Mouse (Mus musculus): ENCODE results near the gene Rxra. TPM values are rescaled to one million over a fixed set of nuclear protein-coding genes. Genes with fewer than 3 reads are reported as not detected.

Gene Rxra
- polyA plus RNA-seq, 1 experiment from 2014 or later, result 3.1 TPM

DNA sequence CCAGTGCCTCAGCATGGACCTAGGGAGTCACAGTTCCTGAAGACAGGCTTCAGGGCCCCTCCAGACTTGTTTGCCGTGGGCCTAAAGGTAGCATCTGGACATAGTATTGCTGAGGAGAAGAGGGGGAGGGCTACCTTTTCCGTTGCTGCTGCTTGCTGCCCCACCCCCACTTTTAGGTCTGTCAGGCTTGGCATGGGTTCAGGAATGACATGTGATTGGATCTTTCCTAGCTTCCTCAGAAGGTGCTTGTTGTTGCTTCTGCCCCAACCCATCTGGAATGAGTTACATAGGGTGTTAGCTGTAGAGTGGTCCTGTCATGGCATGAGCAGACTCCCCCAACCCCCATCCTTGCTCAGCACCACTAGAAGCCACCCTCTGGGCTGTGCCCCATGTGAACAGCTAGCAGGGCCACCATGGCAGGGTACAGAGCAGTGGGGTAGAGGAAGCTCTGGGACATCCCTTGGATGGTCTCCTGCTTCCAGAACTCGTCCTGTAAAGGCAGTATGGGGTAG, 34.7 kb downstream of the Rxra start:
- ATAC-seq (replicated peaks), result no peak
- Histone ChIP-seq H3K4me1 (no peaks in the 10 kb centered on the region), H3K4me2 (no peak overlapping the region), H3K36me3 (replicated peaks) (no peaks in the 10 kb centered on the region), H3K27ac (no peak overlapping the region), H3K9me3 (no peaks in the 10 kb centered on the region), H3K4me3 (no peak overlapping the region), H3K9ac (no peak overlapping the region), H3K27me3 (replicated peaks) (no peaks in the 10 kb centered on the region)
- 61% methylated on average over 3 of the region's 3 CpGs for WGBS

DNA sequence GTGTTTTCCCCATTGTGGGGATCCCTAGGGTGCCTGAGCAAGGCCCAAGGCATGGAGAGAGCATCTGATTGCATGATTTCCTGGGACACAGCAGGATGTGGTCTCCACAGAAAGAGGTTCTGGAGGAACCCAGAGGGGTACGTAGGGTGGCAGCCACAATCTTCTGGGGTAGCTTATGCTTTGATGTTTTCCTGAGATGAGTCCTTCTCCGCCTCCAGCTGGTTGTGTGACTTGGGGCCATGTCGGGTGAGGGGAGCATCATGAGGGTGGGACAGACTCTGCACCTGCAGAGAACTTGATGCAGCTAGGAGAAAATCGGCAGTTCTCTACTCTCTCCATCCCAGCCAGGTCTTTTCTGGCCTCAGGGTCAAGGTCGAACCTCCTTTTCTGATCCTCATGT, 36.4 kb downstream of the Rxra start:
- no peaks in the 10 kb centered on the region for H3K36me3 ChIP-seq (replicated peaks)
- WGBS, result 92% methylated on average over 5 of the region's 5 CpGs
- no peak overlapping the region for H3K4me2 ChIP-seq
- no peak for ATAC-seq (replicated peaks)
- no peaks in the 10 kb centered on the region for H3K27me3 ChIP-seq (replicated peaks)
- no peaks in the 10 kb centered on the region for H3K9me3 ChIP-seq
- peaks cover 4% of the 10 kb centered on the region; the same call in 1 of the 2 replicates for H3K4me1 ChIP-seq
- no peak overlapping the region for H3K4me3 ChIP-seq
- H3K27ac ChIP-seq, result no peak overlapping the region
- H3K9ac ChIP-seq, result no peak overlapping the region

GRCm38 (mm10) chr2:27713378-27713777, 37.1 kb downstream of the Rxra start:
- peaks cover 4% of the 10 kb centered on the region; the same call in 1 of the 2 replicates for H3K4me1 ChIP-seq
- no peak overlapping the region for H3K4me2 ChIP-seq
- H3K4me3 ChIP-seq, result no peak overlapping the region
- H3K27me3 ChIP-seq (replicated peaks), result no peaks in the 10 kb centered on the region
- H3K9ac ChIP-seq, result no peak overlapping the region
- no peaks in the 10 kb centered on the region for H3K9me3 ChIP-seq
- H3K27ac ChIP-seq, result no peak overlapping the region
- no peaks in the 10 kb centered on the region for H3K36me3 ChIP-seq (replicated peaks)
- WGBS, result 100% methylated on average over 3 of the region's 3 CpGs
- ATAC-seq (replicated peaks), result no peak

GRCm38 (mm10) chr2:27714131-27714530, 37.9 kb downstream of the Rxra start:
- Histone ChIP-seq H3K27me3 (replicated peaks) (no peaks in the 10 kb centered on the region), H3K9ac (no peak overlapping the region), H3K36me3 (replicated peaks) (no peaks in the 10 kb centered on the region), H3K4me2 (no peak overlapping the region), H3K4me3 (no peak overlapping the region), H3K9me3 (no peaks in the 10 kb centered on the region), H3K4me1 (peaks cover 4% of the 10 kb centered on the region; the same call in 1 of the 2 replicates), H3K27ac (no peak overlapping the region)
- WGBS, result 91% methylated on average over 5 of the region's 5 CpGs
- ATAC-seq (replicated peaks), result no peak

- H3K9ac ChIP-seq, result no peak overlapping the region
- H3K27ac ChIP-seq, result no peak overlapping the region
- H3K27me3 ChIP-seq (replicated peaks), result no peaks in the 10 kb centered on the region
- WGBS, result 87% methylated on average over 4 of the region's 4 CpGs
- H3K36me3 ChIP-seq (replicated peaks), result no peaks in the 10 kb centered on the region
- no peak overlapping the region for H3K4me3 ChIP-seq
- ATAC-seq (replicated peaks), result no peak
- H3K4me1 ChIP-seq, result peaks cover 4% of the 10 kb centered on the region; the same call in 1 of the 2 replicates
- no peaks in the 10 kb centered on the region for H3K9me3 ChIP-seq
- no peak overlapping the region for H3K4me2 ChIP-seq
Observed at GRCm38 (mm10) chr2:27715221-27715620, 39.0 kb downstream of the Rxra start.

DNA sequence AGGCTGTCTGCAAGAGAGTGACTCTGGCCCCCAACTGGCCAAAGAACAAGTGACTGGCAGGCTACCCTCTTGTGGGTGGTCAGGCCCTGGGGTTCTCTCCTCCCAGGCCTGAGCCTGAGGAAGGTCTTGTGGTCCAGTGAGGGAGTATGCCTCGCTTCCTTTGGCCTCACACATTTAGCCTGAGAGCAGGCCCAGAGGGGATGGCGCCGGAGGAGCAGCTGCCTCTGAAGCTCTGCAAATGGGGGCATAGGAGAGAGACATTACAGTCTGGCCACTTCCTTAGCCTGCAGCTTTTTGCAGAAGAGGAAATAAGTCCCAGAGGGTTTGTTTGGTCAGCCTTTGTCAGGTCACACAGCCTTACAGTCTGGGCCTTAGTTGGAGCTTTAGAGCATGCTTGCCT, 40.1 kb downstream of the Rxra start:
- Histone ChIP-seq H3K4me2 (no peak overlapping the region), H3K27ac (no peak overlapping the region), H3K9me3 (no peaks in the 10 kb centered on the region), H3K27me3 (replicated peaks) (no peaks in the 10 kb centered on the region), H3K36me3 (replicated peaks) (no peaks in the 10 kb centered on the region), H3K4me3 (no peak overlapping the region), H3K4me1 (peaks cover 4% of the 10 kb centered on the region; the same call in 1 of the 2 replicates), H3K9ac (no peak overlapping the region)
- ATAC-seq (replicated peaks), result no peak
- 84% methylated on average over 3 of the region's 3 CpGs for WGBS

DNA sequence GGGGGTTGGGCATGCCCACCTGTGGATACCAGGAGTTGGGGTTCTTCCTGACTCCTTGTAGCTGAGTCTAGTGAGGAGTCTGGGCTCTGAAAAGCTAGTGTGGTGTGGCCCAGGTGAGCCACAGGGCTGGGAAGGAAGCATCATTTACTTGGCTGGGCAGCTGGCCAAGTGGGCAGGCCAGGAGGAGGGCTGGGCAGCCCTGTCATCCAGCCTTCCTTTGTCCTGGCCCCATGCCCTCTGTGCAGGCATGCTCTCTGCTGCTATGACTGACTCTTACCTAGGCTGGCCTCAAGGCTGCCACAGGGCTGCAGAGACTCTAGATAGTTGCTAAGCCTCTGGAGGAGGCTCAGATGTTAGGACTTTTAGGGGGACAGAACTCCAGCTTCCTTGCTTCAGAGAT, 42.0 kb downstream of the Rxra start:
- no peaks in the 10 kb centered on the region for H3K36me3 ChIP-seq (replicated peaks)
- peaks cover 4% of the 10 kb centered on the region; the same call in 1 of the 2 replicates for H3K4me1 ChIP-seq
- no peak overlapping the region for H3K4me2 ChIP-seq
- no peak overlapping the region for H3K4me3 ChIP-seq
- no peaks in the 10 kb centered on the region for H3K27me3 ChIP-seq (replicated peaks)
- ATAC-seq (replicated peaks), result no peak
- H3K27ac ChIP-seq, result no peak overlapping the region
- no peak overlapping the region for H3K9ac ChIP-seq
- H3K9me3 ChIP-seq, result no peaks in the 10 kb centered on the region

- WGBS, result 9% methylated on average over 10 of the region's 10 CpGs
- no peak for ATAC-seq (replicated peaks)
- H3K9me3 ChIP-seq, result no peaks in the 10 kb centered on the region
- no peak overlapping the region for H3K27ac ChIP-seq
- no peak overlapping the region for H3K4me3 ChIP-seq
- no peak overlapping the region for H3K4me2 ChIP-seq
- no peaks in the 10 kb centered on the region for H3K27me3 ChIP-seq (replicated peaks)
- no peak overlapping the region for H3K9ac ChIP-seq
- no peaks in the 10 kb centered on the region for H3K36me3 ChIP-seq (replicated peaks)
- H3K4me1 ChIP-seq, result peaks cover 4% of the 10 kb centered on the region; the same call in 1 of the 2 replicates
Observed at GRCm38 (mm10) chr2:27719601-27720000, 43.4 kb downstream of the Rxra start.

- Histone ChIP-seq H3K4me1 (peaks cover under 1% of the 10 kb centered on the region; the same call in 1 of the 2 replicates), H3K9me3 (no peaks in the 10 kb centered on the region), H3K27me3 (replicated peaks) (no peaks in the 10 kb centered on the region), H3K9ac (no peak overlapping the region), H3K36me3 (replicated peaks) (no peaks in the 10 kb centered on the region), H3K4me2 (no peak overlapping the region), H3K4me3 (no peak overlapping the region), H3K27ac (no peak overlapping the region)
- ATAC-seq (replicated peaks), result no peak
- 94% methylated on average over 4 of the region's 4 CpGs for WGBS
Observed at GRCm38 (mm10) chr2:27721611-27722010, 45.4 kb downstream of the Rxra start.

DNA sequence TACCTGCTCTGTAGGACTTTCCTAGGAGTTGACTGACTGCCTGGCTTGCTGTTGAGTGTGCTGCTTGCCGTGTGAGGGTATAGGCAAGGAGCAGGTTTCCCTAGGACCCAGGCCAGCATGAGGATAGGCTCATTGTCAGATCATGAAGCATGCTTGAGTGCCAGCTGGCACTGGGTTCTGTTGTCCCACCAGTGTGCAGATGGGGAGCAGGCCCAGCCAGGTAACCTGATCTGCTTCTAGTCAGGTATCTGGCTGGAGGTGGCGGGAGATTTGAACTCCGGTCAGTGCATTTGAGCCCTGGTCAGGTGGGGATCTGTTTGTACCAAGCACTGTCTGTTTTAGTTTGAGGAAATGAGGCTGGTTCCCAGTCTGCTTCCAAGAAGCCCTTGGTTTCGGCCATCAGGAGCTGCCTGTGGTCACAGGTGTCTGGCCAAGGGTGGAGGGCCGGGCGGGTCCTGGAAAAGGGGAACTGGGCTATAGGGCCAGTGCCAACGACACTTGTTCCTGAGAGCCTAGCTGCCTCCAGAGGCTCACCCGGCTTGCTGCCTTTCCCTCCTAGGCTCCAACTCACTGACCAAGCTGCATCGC, 48.6 kb downstream of the Rxra start:
- 95% methylated on average over 9 of the region's 9 CpGs for WGBS
- H3K9ac ChIP-seq, result no peak overlapping the region

DNA sequence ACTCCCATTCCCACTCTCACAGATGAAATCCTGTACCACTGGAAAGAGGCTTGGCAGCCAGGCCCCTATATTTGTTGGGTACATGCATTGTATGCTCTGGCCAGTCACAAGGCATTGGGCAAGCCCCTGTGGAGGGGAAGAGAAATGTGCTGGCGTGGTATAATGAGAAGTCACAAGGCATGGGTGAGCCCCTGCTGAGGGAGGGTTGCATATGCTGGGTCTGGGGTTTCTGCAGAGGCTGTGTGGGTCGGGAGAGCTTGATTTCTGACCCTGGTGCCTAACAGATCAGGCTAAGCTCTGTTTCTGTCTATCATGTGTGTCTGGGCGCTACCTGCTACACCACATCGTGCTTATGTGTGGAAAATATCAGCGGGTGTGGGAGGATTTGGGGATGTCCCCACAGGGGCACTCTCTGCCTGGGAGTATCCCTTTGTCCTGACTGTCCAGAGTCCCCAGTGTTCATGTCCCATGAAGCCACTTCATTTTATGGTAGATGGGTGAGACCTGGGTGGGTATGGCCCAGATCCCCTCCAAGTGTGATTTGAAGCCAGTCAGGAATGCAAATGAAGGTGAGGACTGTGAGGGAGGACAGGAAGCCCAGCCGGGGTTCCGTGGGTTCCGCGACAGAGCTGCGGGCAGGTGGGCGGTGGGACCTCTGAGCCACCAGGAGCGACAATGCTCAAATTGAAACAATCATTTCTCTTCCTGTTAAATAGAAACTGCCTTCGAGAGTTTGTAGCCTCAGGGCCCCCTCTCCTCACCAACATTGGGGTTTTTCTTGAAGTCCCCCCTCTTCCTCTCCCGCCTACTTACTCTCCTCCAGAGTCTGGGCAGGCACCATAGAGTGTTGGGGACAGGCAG, 52.0 kb downstream of the Rxra start:
- Histone ChIP-seq H3K4me2 (no peak overlapping the region), H3K27ac (no peak overlapping the region), H3K4me1 (peaks cover 14% of the 10 kb centered on the region; the same call in 1 of the 2 replicates), H3K9me3 (no peaks in the 10 kb centered on the region), H3K36me3 (replicated peaks) (no peaks in the 10 kb centered on the region), H3K27me3 (replicated peaks) (no peaks in the 10 kb centered on the region), H3K4me3 (no peak overlapping the region), H3K9ac (no peak overlapping the region)
- no peak for ATAC-seq (replicated peaks)
- 71% methylated on average over 14 of the region's 14 CpGs for WGBS

More for the DNA sequence above, 48.6 kb downstream of the Rxra start:
- Histone ChIP-seq H3K27ac (no peak overlapping the region), H3K4me1 (no peaks in the 10 kb centered on the region), H3K4me3 (no peak overlapping the region), H3K9me3 (no peaks in the 10 kb centered on the region), H3K36me3 (replicated peaks) (no peaks in the 10 kb centered on the region), H3K4me2 (no peak overlapping the region), H3K27me3 (replicated peaks) (no peaks in the 10 kb centered on the region)
- no peak for ATAC-seq (replicated peaks)

- Histone ChIP-seq H3K36me3 (replicated peaks) (no peaks in the 10 kb centered on the region), H3K4me1 (peaks cover 17% of the 10 kb centered on the region; the same call in 1 of the 2 replicates), H3K9me3 (no peaks in the 10 kb centered on the region), H3K4me3 (no peak overlapping the region), H3K4me2 (no peak overlapping the region), H3K27ac (no peak overlapping the region), H3K27me3 (replicated peaks) (no peaks in the 10 kb centered on the region), H3K9ac (no peak overlapping the region)
- WGBS, result 83% methylated on average over 4 of the region's 4 CpGs
- ATAC-seq (replicated peaks), result no peak
Observed at GRCm38 (mm10) chr2:27729009-27729408, 52.8 kb downstream of the Rxra start.

Data from midbrain, embryonic 15.5 days (tissue).